Mouse (Mus musculus): Measurements from ENCODE around the gene Grik3.

The Grik3 gene

GRCm38 (mm10) chr4:125726241-125726640 lies 235.7 kb downstream of the Grik3 start:
- DNase-seq (ENCODE audit: low spot score): no peak

DNA sequence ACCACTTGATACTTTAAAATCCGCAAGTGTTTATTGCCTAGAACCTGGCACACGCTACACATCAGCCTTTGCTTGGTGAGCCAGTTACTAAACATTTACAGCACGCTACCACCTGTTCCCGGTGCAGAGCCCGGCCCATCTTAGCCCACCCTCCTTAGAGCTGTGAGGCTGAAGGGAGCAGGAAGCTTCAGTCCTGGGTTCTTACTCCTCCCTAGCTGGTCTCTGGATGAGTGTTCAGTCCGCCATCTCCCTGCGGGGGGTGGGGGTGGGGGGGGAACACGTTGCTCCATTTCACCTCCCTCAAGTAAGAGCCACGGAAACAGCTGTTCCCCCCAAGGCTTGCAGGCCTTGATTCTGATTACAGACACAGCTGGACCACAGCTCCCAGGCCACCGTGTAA lies 236.5 kb downstream of the Grik3 start:
- no peak for DNase-seq (ENCODE audit: low spot score)

- no peak for DNase-seq (ENCODE audit: low spot score)
Measured at GRCm38 (mm10) chr4:125727626-125728025, 237.1 kb downstream of the Grik3 start.

- no peak for DNase-seq (ENCODE audit: low spot score)
Measured at GRCm38 (mm10) chr4:125728091-125728863, 237.8 kb downstream of the Grik3 start.

- DNase-seq (ENCODE audit: low spot score): no peak
Measured at GRCm38 (mm10) chr4:125729305-125730220, 239.1 kb downstream of the Grik3 start.

DNA sequence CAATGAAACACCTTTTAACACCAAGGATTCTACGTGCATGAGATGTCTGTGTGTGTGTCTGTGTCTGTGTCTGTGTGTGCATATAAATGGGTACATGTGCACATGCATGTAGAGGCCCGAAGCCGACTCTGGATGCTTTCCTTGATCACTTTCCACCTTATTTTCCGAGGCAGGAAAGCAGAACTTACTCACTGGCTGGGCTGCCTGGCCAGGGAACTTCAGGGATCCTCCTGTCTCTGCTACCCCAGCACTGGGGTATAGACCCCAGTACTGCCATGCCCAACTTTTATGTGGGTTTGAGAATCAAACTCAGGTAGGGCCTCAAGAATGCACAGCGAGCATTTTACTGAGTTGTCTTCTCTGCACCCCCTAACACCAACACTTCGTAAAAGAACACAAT lies 240.3 kb downstream of the Grik3 start:
- DNase-seq (ENCODE audit: low spot score): no peak

- DNase-seq (ENCODE audit: low spot score): no peak
Measured at GRCm38 (mm10) chr4:125736783-125737182, 246.3 kb downstream of the Grik3 start.

DNA sequence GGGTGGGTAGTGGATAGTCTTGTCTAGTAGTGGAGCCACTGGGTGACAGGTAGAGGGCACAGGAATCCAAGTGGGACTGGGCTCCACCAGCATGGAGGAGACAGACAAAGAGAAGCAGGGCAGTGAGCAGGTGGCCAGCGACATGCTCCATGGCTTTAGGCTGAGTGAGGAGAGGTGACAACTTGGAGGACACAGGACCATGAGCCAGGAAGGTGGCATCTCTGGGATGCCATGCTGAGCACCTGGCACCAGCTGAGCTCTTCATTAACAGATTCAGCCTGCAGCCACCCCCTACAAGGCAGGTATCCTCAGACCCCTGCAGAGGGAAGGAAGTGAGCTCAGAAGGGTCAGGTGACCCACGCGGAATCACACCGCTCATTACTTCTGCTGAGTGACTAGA lies 248.3 kb downstream of the Grik3 start:
- DNase-seq (ENCODE audit: low spot score): no peak

- no peak for DNase-seq (ENCODE audit: low spot score)
Measured at GRCm38 (mm10) chr4:125742162-125742571, 251.7 kb downstream of the Grik3 start.

DNA sequence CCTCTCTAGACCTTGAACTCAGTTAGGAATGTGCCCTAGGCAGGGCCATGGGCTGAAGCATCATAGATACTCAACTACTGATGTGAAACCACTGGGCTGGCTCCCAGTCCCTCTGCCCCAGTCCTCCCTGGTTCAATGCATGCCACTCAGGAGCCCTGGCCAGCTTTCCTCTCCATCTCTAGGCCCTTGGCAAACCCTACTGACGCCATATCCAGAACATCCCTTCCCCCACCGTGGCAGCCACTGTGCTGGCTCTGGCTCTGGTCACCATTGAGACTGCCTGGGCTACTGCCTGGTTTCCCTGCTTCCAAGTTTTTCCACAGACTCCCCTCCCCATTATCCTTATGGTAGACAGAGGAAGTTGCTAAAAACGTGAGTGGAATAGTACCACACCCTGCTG lies 255.4 kb downstream of the Grik3 start:
- DNase-seq (ENCODE audit: low spot score): no peak

- no peak for DNase-seq (ENCODE audit: low spot score)
Measured at GRCm38 (mm10) chr4:125756393-125756792, 265.9 kb downstream of the Grik3 start.

- no peak for DNase-seq (ENCODE audit: low spot score)
Measured at GRCm38 (mm10) chr4:125760326-125760725, 269.8 kb downstream of the Grik3 start.

GRCm38 (mm10) chr4:125763056-125763455 lies 272.6 kb downstream of the Grik3 start:
- DNase-seq (ENCODE audit: low spot score): no peak
